Mouse (Mus musculus): ENCODE measurements at regions not wholly inside any gene's neighbourhood (a gene's known extent, or its start where the extent isn't known, plus 50 kb on each side); places are given as distances from the start of the nearest gene placed in this dataset.

DNA sequence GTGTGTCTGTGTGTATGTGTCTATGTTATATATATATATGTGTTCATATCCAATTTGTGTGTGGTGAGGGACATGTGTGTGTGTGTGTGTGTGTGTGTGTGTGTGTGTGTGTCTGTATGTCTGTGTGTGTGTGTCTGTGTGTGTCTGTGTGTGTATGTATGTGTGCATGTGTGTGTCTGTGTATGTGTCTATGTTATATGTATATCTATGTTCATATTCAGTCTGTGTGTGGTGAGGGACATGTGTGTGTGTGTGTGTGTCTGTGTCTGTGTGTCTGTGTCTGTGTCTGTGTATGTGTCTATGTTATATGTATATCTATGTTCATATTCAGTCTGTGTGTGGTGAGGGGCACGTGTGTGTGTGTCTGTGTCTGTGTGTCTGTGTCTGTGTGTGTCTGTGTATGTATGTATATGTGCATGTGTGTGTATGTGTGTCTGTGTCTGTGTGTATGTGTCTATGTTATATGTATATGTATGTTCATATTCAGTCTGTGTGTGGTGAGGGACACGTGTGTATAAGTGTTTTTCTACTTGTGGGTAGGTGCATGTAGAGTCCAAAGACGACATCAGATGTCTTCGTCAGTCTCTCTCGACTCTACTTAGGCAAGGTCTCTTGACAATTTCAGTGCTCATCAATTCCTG lies 370.5 kb upstream of the Slc7a11 start:
- DNase-seq: no peak
- intact Hi-C loops (cut with DNase I): no loop called here

GRCm38 (mm10) chr3:50815716-50816115 lies 372.3 kb upstream of the Slc7a11 start:
- no peak for DNase-seq
- intact Hi-C loops (cut with DNase I): no loop called here

DNA sequence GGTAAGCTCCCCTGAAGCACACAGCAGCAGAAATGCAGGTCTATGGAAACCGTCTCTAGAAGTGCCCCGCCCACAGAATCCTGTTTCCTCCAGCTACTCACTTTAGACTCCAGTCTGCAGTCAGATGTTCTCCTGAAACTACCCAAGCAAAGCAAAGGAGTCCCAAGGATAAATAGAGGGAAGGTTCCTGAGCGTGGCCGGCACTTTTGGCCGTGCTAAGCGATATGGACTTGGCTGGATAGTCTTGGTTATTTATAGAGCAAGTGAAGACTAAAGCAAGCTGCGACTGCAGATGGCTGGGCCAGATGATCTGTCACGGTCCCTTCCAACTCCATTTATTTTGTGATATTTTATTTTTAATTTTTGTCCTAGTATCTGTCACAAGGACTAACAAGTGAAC lies 373.1 kb upstream of the Slc7a11 start:
- intact Hi-C loops (cut with DNase I): no loop called here
- DNase-seq: peak; percentile 20 to 21

- no peak for DNase-seq
- intact Hi-C loops (cut with DNase I): no loop called here
Observed at GRCm38 (mm10) chr3:50817361-50817760, 373.9 kb upstream of the Slc7a11 start.

GRCm38 (mm10) chr3:50820776-50821175 lies 377.4 kb upstream of the Slc7a11 start:
- intact Hi-C loops (cut with DNase I): no loop called here
- DNase-seq: no peak

- no peak for DNase-seq
- intact Hi-C loops (cut with DNase I): no loop called here
Observed at GRCm38 (mm10) chr3:50825534-50826423, 382.4 kb upstream of the Slc7a11 start.

GRCm38 (mm10) chr3:50826424-50826819 lies 383.0 kb upstream of the Slc7a11 start:
- intact Hi-C loops (cut with DNase I): no loop called here
- DNase-seq: no peak

- intact Hi-C loops (cut with DNase I): no loop called here
- DNase-seq: no peak
Observed at GRCm38 (mm10) chr3:50829211-50829610, 385.8 kb upstream of the Slc7a11 start.

DNA sequence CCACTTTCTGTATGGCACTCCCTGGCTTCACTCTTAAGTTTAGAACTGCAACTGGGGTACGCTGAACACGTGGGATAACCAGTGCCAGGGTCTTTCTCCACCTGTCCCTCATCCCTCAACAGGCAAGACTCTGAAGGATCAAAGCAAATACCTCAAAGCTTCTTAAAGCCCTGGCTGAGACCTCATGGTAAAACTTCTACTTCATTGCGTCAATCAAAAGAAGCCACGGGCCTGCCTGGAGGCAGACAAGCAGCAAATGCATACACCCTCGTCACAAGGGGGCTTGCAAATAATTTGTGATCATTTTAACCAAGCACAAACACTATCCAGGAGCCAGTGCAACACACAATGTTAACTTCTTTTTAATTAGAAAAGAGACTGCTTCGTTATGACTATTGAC lies 387.0 kb upstream of the Slc7a11 start:
- intact Hi-C loops (cut with DNase I): no loop called here
- DNase-seq: no peak

- no peak for DNase-seq
- intact Hi-C loops (cut with DNase I): no loop called here
Observed at GRCm38 (mm10) chr3:50830926-50831325, 387.5 kb upstream of the Slc7a11 start.

GRCm38 (mm10) chr3:50842216-50842615 lies 382.0 kb upstream of the Noct start:
- no peak for DNase-seq
- intact Hi-C loops (cut with DNase I): no loop called here

- intact Hi-C loops (cut with DNase I): no loop called here
- no peak for DNase-seq
Observed at GRCm38 (mm10) chr3:50844835-50845301, 379.4 kb upstream of the Noct start.

DNA sequence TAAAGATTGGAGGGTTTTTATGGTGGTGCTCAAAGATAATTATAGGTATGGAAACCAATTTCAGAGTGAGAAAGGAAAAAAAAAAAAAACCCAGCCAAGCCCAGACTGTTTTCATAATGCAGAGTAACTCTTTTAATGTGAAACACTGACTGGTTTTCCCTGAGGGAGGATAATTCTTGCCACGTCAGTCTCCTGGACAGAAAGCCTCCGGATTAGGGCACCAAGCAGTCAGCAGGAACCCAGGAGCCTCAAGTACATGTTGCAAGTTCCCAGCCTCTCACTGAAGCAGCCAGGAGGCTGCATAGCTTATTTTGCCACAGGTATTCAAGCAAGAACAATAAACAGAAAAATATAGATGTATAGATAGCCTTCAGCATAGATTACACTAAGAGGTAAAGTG lies 378.9 kb upstream of the Noct start:
- no peak for DNase-seq
- intact Hi-C loops (cut with DNase I): no loop called here

DNA sequence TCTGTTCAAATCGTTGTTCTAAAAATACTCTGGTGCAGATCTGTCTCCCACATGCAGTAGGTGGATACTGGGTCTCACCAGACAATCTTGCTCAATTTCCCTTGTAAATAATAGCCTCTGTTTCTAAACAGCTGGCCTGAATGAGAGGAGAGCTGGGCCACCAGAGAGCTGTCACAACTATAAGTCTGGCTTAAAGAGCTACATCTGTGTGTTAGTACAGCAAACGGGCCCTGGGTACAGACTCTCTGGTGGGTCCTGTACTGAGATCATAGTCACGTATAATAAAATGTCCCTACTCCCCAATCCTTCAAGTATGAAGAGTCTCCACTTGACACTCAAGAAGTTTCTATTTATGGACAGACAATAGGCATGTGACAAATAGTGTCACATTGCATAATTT lies 375.7 kb upstream of the Noct start:
- no peak for DNase-seq
- intact Hi-C loops (cut with DNase I): no loop called here

- DNase-seq: no peak
- intact Hi-C loops (cut with DNase I): no loop called here
Observed at GRCm38 (mm10) chr3:50851083-50851637, 373.1 kb upstream of the Noct start.

DNA sequence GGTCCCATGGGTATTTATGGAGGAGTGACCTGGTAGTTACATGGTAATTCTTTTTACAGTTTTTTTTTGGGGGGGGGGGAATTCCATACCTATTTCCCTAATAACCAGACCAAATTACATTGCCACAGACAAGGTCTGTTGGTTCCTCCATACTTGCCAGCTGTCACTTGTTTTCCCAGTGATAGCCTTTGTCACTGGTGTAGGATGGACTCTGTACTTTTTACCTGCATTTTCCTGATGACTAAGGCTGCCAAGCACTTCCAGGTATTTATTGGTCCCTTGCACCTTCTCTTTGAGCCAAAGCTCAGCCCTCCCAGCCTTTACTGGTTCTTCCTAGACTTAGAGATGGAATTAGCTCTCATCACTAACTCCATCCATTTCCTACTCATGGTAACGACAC lies 357.1 kb upstream of the Noct start:
- no peak for DNase-seq
- intact Hi-C loops (cut with DNase I): no loop called here

DNA sequence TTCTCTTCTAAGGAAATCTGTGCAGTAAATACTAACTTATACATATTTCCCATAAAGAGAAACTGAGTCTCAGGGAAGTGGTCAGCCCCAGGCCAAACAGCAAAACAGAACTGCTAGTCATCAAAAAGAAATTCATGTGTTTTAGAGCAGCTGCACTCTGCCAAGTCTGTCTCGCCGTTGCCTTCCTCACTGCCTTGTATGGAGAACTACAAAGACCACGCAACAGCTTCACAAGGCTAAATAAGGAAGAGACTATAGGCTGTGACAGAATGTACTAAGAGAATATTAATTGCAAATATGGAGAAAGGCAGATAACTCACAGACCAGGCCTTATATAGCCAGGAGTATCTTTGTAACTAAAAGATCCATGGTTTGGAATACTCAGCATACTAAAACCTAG lies 355.0 kb upstream of the Noct start:
- DNase-seq: no peak
- intact Hi-C loops (cut with DNase I): no loop called here

DNA sequence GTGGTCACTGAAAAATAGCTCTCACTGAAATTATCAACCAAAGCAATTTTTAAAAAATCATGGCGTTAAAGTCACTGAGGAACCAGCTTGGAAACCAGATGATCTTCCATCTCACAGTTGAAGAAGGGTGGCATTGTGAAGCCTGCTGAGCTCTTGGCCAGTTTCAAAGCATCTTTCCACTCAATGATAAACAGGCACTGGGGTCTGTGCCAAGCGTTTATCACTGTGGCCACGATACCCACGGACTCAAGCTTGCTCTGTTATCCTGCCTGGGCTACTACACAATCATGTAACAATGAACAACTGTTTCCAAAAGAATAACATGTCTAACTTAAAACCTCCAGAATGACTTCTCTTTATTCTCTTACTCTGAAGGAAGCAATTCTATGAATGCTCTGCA lies 345.2 kb upstream of the Noct start:
- DNase-seq: no peak

GRCm38 (mm10) chr3:50879595-50879994 lies 344.7 kb upstream of the Noct start:
- DNase-seq: no peak
- intact Hi-C loops (cut with DNase I): no loop called here

More for the DNA sequence above, 345.2 kb upstream of the Noct start:
- intact Hi-C loops (cut with DNase I): no loop called here

- no peak for DNase-seq
- intact Hi-C loops (cut with DNase I): no loop called here
Observed at GRCm38 (mm10) chr3:50881437-50882248, 342.6 kb upstream of the Noct start.

GRCm38 (mm10) chr3:50882249-50882733 lies 342.0 kb upstream of the Noct start:
- DNase-seq: no peak
- intact Hi-C loops (cut with DNase I): no loop called here
